8 mouse cellular contexts compared by ENCODE assay signal in genomic region chr5:131427734-131428413, GRCm38 (mm10).
DNase-seq lines count a peak whose midpoint lies in the region; ATAC-seq and TF ChIP-seq lines count a peak whose summit lies in the region.

No protein-coding gene starts in this region.

- DNase-seq in kidney, adult 9 months = peak; percentile 52
- peak; percentile 86 for DNase-seq in adrenal gland, postnatal 10 days
- DNase-seq in embryo, embryonic 10 days (ENCODE audit: low spot score) = peak; percentile 78
- DNase-seq in heart, postnatal 14 days = peak; percentile 78 to 86
- peak; percentile 70 to 88 for DNase-seq in left cerebral cortex, postnatal 14 days (ENCODE audit: low spot score in 2 of 2)
- peak; percentile 79 for DNase-seq in urinary bladder, postnatal 25 days (ENCODE audit: low spot score)

- no peak overlapping the region for H3K4me2 ChIP-seq in kidney, embryonic 14.5 days (replicated peaks; ENCODE audit: low read depth, low read length)

- TF ChIP-seq POLR2A in olfactory bulb, adult 2 months (IDR thresholded peaks at IDR 0.05; ENCODE audit: insufficient read depth, low read depth, low read length) = no peak

- H3K4me3 ChIP-seq in kidney, embryonic 14.5 days (ENCODE audit: low read length) = no peak overlapping the region
- no peak overlapping the region for H3K4me3 ChIP-seq in olfactory bulb, adult 2 months (ENCODE audit: insufficient read depth, low read depth, low read length)

- no peak for ATAC-seq in kidney, embryonic 14.5 days (ENCODE audit: low FRiP score, low TSS enrichment)

- 0 out of 2 replicates have a peak, but pooled peaks cover 1% of the 10 kb centered on the region for H3K9me3 ChIP-seq in kidney, embryonic 14.5 days (ENCODE audit: control insufficient read depth, low read length)

- intact Hi-C loops in heart, postnatal 14 days (cut with DNase I) = loop anchor here (1.0 to 5.0 kb wide), 4 partner anchors 121 to 420 kb away; partner anchors contain the start of gene Galnt17
- intact Hi-C loops in left cerebral cortex, postnatal 14 days (cut with DNase I) = loop anchor here (5.0 to 10.0 kb wide), 3 partner anchors 123 to 1153 kb away; partner anchors contain the start of gene Galnt17

- H3K4me1 ChIP-seq in kidney, embryonic 14.5 days (ENCODE audit: control insufficient read depth, insufficient read depth, low read length) = no peaks in the 10 kb centered on the region
- no peaks in the 10 kb centered on the region for H3K4me1 ChIP-seq in olfactory bulb, adult 2 months (ENCODE audit: control insufficient read depth, insufficient read depth, low read length)

- no peak overlapping the region for H3K9ac ChIP-seq in kidney, embryonic 14.5 days (ENCODE audit: low read depth, low read length)

- no peaks in the 10 kb centered on the region for H3K27me3 ChIP-seq in kidney, embryonic 14.5 days (ENCODE audit: control insufficient read depth, insufficient read depth, low read length)

- H3K27ac ChIP-seq in kidney, embryonic 14.5 days (ENCODE audit: low read depth, low read length) = no peak overlapping the region
- no peak overlapping the region for H3K27ac ChIP-seq in olfactory bulb, adult 2 months (ENCODE audit: insufficient read depth, low read depth, low read length)

- H3K36me3 ChIP-seq in kidney, embryonic 14.5 days (ENCODE audit: control insufficient read depth, insufficient read depth, low read length) = no peaks in the 10 kb centered on the region

- TF ChIP-seq CTCF in olfactory bulb, adult 2 months (IDR thresholded peaks at IDR 0.05; ENCODE audit: insufficient read depth, low read depth, low read length) = peak; percentile 81

- WGBS in kidney, embryonic 14.5 days = 36% methylated on average over 11 of the region's 11 CpGs
- 26% methylated on average over 11 of the region's 11 CpGs for WGBS in olfactory bulb, adult 2 months
